Mouse (Mus musculus) lung, adult 2 months (tissue): ENCODE measurements around the gene Ccl17. TPM values are rescaled to one million over a fixed set of nuclear protein-coding genes. Genes with fewer than 3 reads are reported as not detected.

Experiments used
- DNase-seq: peaks from one replicate; pipeline ENCODE4 v3.0.0; 2022
- H3K4me1 ChIP-seq: fragments of 200-500 bp; 2 replicates; pipeline ENCODE4 v1.6.1; 2011; ENCODE audit warnings: low read length; ENCODE audit not compliant: control insufficient read depth, insufficient read depth
- H3K4me3 ChIP-seq: fragments of 200-500 bp; replicated peaks from 2 replicates; pipeline ENCODE3; 2011; ENCODE audit warnings: low read depth, mild to moderate bottlenecking, control low read depth, low read length; ENCODE audit errors: extremely low read depth
- CTCF ChIP-seq: fragments of 200-500 bp; IDR thresholded peaks from 2 replicates; pipeline ENCODE4 v1.5.1; 2011; ENCODE audit warnings: mild to moderate bottlenecking, low read length, control low read depth; ENCODE audit not compliant: insufficient read depth
- POLR2A ChIP-seq: fragments of 200-500 bp; IDR thresholded peaks from 2 replicates; pipeline ENCODE4 v1.6.1; 2011; ENCODE audit warnings: low read depth, mild to moderate bottlenecking, control low read depth, low read length, borderline replicate concordance; ENCODE audit errors: extremely low read depth
- WGBS: fragments of 180-500 bp; shearing (Covaris S2); methylation state at CpG from one replicate; pipeline ENCODE4 v1.1.7; 2018; 5-methylcytosine and 5-hydroxymethylcytosine counted together
- polyA plus RNA-seq: library from polyadenylated mRNA; depleted of rRNA; stranded (reverse); fragments of >200 nt; gene quantifications from 2 replicates; pipeline ENCODE4 v1.2.3, GENCODE M21; 2012

Gene Ccl17
- polyA plus RNA-seq, 1 experiment, result 6.4 TPM

GRCm38 (mm10) chr8:94807506-94807905 lies 2.7 kb upstream of the Ccl17 start:
- 70% methylated on average over 7 of the region's 7 CpGs for WGBS
- no peak overlapping the region for H3K4me3 ChIP-seq
- TF ChIP-seq POLR2A (no peak), CTCF (no peak)
- DNase-seq, result no peak
- no peaks in the 10 kb centered on the region for H3K4me1 ChIP-seq

GRCm38 (mm10) chr8:94808372-94808771 lies 1.9 kb upstream of the Ccl17 start:
- H3K4me1 ChIP-seq, result 0 out of 2 replicates have a peak, but pooled peaks cover 2% of the 10 kb centered on the region
- TF ChIP-seq POLR2A, result no peak
- WGBS, result 85% methylated on average over 6 of the region's 6 CpGs
- DNase-seq, result no peak
- no peak overlapping the region for H3K4me3 ChIP-seq

DNA sequence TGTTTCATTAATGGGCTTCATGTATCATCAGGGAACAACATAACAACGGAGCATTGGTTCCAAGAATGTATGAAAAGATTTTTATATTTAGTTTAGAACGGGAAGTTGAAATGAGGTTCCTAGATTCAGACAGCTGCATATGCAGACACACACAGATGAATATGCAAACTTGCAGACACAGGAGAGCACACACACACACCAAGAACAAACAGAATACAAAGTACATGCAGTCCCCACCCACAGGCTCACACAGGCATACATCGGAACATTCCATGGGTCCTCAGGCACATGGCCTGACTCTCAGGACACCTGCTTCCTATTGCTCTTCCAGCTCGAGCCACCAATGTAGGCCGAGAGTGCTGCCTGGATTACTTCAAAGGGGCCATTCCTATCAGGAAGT lies 602 bp downstream of the Ccl17 start:
- DNase-seq, result no peak
- 73% methylated on average over 5 of the region's 5 CpGs for WGBS

DNA sequence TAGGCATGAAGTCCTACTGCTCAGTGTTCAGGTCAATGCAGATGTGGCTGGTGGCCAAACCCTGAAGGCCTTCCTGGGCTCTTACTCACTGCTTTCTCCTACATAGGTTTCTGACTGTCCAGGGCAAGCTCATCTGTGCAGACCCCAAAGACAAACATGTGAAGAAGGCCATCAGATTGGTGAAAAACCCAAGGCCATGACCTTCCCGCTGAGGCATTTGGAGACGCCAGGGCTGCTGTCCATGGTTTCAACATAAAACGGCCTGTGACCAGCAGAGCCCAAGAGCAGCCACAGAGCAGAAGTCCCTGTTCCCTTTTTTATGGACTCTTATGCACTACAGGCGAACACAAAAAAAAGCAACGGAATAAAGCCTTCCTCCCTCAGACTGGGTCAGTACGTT lies 1.4 kb downstream of the Ccl17 start:
- 73% methylated on average over 6 of the region's 6 CpGs for WGBS
- TF ChIP-seq CTCF, result no peak
- TF ChIP-seq POLR2A, result no peak
- DNase-seq, result no peak
- H3K4me1 ChIP-seq, result 0 out of 2 replicates have a peak, but pooled peaks cover 2% of the 10 kb centered on the region
- H3K4me3 ChIP-seq, result no peak overlapping the region

More for the DNA sequence above, 602 bp downstream of the Ccl17 start:
- TF ChIP-seq POLR2A (no peak), CTCF (no peak)
- H3K4me3 ChIP-seq, result no peak overlapping the region
- H3K4me1 ChIP-seq, result 0 out of 2 replicates have a peak, but pooled peaks cover 2% of the 10 kb centered on the region

DNA sequence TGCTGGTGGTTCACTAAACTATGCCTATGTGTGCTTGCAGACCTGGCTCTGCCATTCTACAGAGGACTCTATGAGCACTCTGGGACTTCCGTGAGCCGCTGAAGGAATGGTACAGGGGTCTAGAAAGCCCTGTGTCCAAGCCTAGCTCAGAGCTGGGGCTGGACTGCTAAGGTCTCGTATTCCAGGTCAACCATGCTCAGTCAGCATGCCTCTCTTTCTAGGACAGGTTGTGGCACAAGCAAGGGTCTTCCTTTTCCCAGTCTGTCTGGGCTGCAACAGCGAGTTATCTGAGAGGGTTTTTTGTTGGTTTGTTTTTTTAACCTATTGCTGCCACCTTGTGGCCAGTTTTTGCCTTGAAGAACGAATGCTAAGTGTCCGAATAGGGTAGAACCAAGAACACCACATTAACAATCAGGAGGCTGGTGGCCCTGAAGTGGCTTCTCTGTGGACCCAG lies 2.4 kb downstream of the Ccl17 start:
- DNase-seq, result peak; percentile 84
- peak; percentile 38; the same call in 1 of the 2 replicates for TF ChIP-seq CTCF
- TF ChIP-seq POLR2A, result no peak
- H3K4me3 ChIP-seq, result no peak overlapping the region
- 34% methylated on average over 6 of the region's 6 CpGs for WGBS
- 0 out of 2 replicates have a peak, but pooled peaks cover 2% of the 10 kb centered on the region for H3K4me1 ChIP-seq

DNA sequence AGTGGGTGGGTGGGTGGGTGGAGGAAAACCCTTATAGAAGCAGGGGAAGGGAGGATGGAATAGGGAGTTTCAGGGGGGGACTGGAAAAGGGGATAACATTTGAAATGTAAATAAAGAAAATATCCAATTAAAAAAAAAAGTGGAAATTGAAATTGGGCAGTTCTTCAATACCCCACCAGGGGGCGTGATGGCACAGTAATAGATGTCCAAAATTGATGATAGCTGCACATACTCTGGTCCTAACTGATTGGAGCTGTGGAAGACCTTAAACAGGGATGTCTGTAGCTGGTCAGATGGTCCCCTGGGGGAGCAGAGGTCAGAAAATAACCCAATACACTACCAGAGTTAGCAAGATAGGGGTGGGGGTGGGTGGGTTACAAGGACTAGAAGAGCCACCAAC lies 4.3 kb downstream of the Ccl17 start:
- 0 out of 2 replicates have a peak, but pooled peaks have one; percentile 20 for TF ChIP-seq CTCF
- no peak for TF ChIP-seq POLR2A
- no peak for DNase-seq
- WGBS, result 0% methylated on average over 1 of the region's 1 CpGs
- 0 out of 2 replicates have a peak, but pooled peaks cover 2% of the 10 kb centered on the region for H3K4me1 ChIP-seq
- no peak overlapping the region for H3K4me3 ChIP-seq

DNA sequence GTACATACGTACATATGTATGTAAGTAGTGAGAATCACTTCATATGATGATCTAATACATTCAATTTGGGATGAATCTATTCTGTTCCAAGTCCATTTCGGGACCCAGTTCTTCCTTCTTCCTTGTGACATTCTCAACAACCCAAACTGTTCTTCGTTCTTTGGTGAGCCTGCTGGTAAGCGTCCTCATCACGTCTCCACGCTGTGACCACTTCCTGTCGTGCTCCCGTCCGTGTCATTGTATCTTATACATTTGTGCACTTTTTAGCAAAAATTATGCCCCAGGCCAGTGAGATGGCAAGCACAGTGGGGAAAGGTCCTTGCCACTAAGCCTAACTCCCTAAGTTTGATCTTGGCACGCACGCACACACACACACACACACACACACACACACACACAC lies 7.7 kb downstream of the Ccl17 start:
- H3K4me3 ChIP-seq, result no peak overlapping the region
- WGBS, result 77% methylated on average over 11 of the region's 11 CpGs
- H3K4me1 ChIP-seq, result no peaks in the 10 kb centered on the region
- TF ChIP-seq POLR2A, result no peak
- TF ChIP-seq CTCF, result no peak
- no peak for DNase-seq

- TF ChIP-seq POLR2A, result no peak
- TF ChIP-seq CTCF, result no peak
- no peaks in the 10 kb centered on the region for H3K4me1 ChIP-seq
- DNase-seq, result no peak
- H3K4me3 ChIP-seq, result no peak overlapping the region
- 68% methylated on average over 6 of the region's 6 CpGs for WGBS
These were observed 9.5 kb downstream of the Ccl17 start for GRCm38 (mm10) chr8:94819671-94820179.

DNA sequence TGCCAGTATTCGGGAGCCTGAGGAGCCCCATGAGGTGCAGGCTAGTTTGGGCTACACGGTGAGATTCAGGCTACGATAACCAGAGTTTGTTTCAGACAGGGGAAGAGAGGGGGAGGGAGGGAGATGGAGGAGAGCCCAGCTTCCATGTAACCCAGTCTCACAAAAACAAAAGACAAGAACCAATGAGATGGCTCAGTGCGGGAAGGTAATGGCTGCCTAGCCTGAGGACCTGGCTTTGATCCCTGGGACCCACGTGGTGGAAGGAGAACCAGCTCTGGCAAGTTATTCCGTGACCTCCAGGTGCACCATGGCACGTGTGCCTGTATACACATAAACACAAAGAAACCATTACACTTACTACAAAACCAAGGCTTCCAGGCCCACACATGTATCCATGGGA lies 10.3 kb downstream of the Ccl17 start:
- TF ChIP-seq POLR2A (no peak), CTCF (no peak)
- WGBS, result 89% methylated on average over 7 of the region's 7 CpGs
- Histone ChIP-seq H3K4me3 (no peak overlapping the region), H3K4me1 (no peaks in the 10 kb centered on the region)
- DNase-seq, result no peak

DNA sequence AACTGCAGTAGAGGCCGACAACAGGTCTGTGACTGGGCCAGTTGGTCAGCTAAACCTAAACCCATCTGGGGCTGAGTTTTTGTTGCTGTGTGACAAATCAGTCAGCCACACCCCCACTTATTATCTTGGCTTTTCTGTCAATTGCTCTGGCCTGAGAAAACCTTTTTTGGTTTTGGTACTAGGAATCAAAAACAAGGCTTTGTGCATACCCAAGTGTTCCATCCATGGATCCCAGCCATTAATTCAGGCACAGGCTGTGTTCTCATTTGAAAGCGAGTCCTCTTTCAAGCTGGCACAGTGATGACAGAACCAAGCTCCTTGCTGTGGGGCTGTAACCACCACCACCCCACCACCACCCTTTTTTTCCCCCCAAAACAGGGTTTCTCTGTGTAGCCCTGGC lies 11.1 kb downstream of the Ccl17 start:
- Histone ChIP-seq H3K4me1 (no peaks in the 10 kb centered on the region), H3K4me3 (no peak overlapping the region)
- 95% methylated on average over 2 of the region's 2 CpGs for WGBS
- DNase-seq, result no peak
- TF ChIP-seq POLR2A, result no peak
- TF ChIP-seq CTCF, result no peak
